Mouse (Mus musculus) hindbrain, embryonic 16.5 days (tissue): ENCODE measurements around the gene Nop58. TPM values are rescaled to one million over a fixed set of nuclear protein-coding genes. Genes with fewer than 3 reads are reported as not detected.

Source experiments
- ATAC-seq: fragments of 200-750 bp; cut with Nextera tagmentation; 2 replicates; pipeline ENCODE4 v1.8.0; 2017; ENCODE audit warnings: moderate TSS enrichment, moderate library complexity
- H3K27ac ChIP-seq: fragments of 300-500 bp; sonication (generic); 2 replicates; pipeline ENCODE4 v1.5.1; 2014; ENCODE audit warnings: low read depth, mild to moderate bottlenecking, control low read depth, low read length, moderate library complexity
- H3K27me3 ChIP-seq: fragments of 300-500 bp; sonication (generic); replicated peaks from 2 replicates; pipeline ENCODE4 v1.6.1; 2014; ENCODE audit warnings: low read length; ENCODE audit not compliant: control insufficient read depth, insufficient read depth
- H3K36me3 ChIP-seq: fragments of 300-500 bp; sonication (generic); 2 replicates; pipeline ENCODE4 v1.6.1; 2014; ENCODE audit warnings: mild to moderate bottlenecking, low read length, moderate library complexity, mixed read lengths; ENCODE audit not compliant: control insufficient read depth, insufficient read depth
- H3K4me1 ChIP-seq: fragments of 300-500 bp; sonication (generic); 2 replicates; pipeline ENCODE4 v1.6.1; 2014; ENCODE audit warnings: low read depth, low read length; ENCODE audit not compliant: control insufficient read depth, insufficient read depth
- H3K4me2 ChIP-seq: fragments of 300-500 bp; sonication (generic); 2 replicates; pipeline ENCODE4 v1.6.1; 2014; ENCODE audit warnings: mild to moderate bottlenecking, low read length, control low read depth, moderate library complexity
- H3K4me3 ChIP-seq: fragments of 300-500 bp; sonication (generic); 2 replicates; pipeline ENCODE4 v1.5.1; 2014; ENCODE audit warnings: mild to moderate bottlenecking, low read length, control low read depth, moderate library complexity
- H3K9ac ChIP-seq: fragments of 300-500 bp; sonication (generic); 2 replicates; pipeline ENCODE4 v1.6.1; 2014; ENCODE audit warnings: low read depth, mild to moderate bottlenecking, control low read depth, low read length, moderate library complexity
- H3K9me3 ChIP-seq: fragments of 300-500 bp; sonication (generic); 2 replicates; pipeline ENCODE4 v1.6.1; 2014; ENCODE audit warnings: mild to moderate bottlenecking, low read length, moderate library complexity; ENCODE audit not compliant: control insufficient read depth
- WGBS: fragments of 180-500 bp; shearing (Covaris S2); extraction: QIAGEN DNeasy Blood & Tissue Kit; methylation state at CpG from one replicate; pipeline ENCODE4 v1.1.7; 2014; 5-methylcytosine and 5-hydroxymethylcytosine counted together
- polyA plus RNA-seq: library from polyadenylated mRNA; unstranded; fragments of >200 nt; fragmentation: Nextera tagmentation; extraction: Ambion mirVana; gene quantifications from 2 replicates; pipeline ENCODE4 v1.2.1, GENCODE M21; 2015

Gene Nop58
- polyA plus RNA-seq, 1 experiment from 2014 or later: 134 TPM

- 82% methylated on average over 5 of the region's 5 CpGs for WGBS
- Histone ChIP-seq H3K9me3 (no peaks in the 10 kb centered on the region), H3K4me3 (no peak overlapping the region), H3K27me3 (no peaks in the 10 kb centered on the region), H3K4me1 (no peaks in the 10 kb centered on the region), H3K9ac (no peak overlapping the region), H3K4me2 (no peak overlapping the region), H3K27ac (no peak overlapping the region), H3K36me3 (peaks cover 41% of the 10 kb centered on the region)
- ATAC-seq: no peak
Measured at GRCm38 (mm10) chr1:59697751-59698150, 13.0 kb downstream of the Nop58 start.

GRCm38 (mm10) chr1:59698207-59698606 lies 13.4 kb downstream of the Nop58 start:
- no peak overlapping the region for H3K27ac ChIP-seq
- no peak overlapping the region for H3K4me2 ChIP-seq
- no peaks in the 10 kb centered on the region for H3K27me3 ChIP-seq
- WGBS: 98% methylated on average over 3 of the region's 3 CpGs
- H3K4me1 ChIP-seq: no peaks in the 10 kb centered on the region
- H3K4me3 ChIP-seq: no peak overlapping the region
- H3K36me3 ChIP-seq: peaks cover 41% of the 10 kb centered on the region
- H3K9ac ChIP-seq: no peak overlapping the region
- no peak for ATAC-seq
- H3K9me3 ChIP-seq: no peaks in the 10 kb centered on the region

GRCm38 (mm10) chr1:59701766-59702165 lies 17.0 kb downstream of the Nop58 start:
- H3K4me3 ChIP-seq: no peak overlapping the region
- H3K4me1 ChIP-seq: no peaks in the 10 kb centered on the region
- H3K36me3 ChIP-seq: peaks cover 42% of the 10 kb centered on the region
- ATAC-seq: no peak
- WGBS: 98% methylated on average over 1 of the region's 1 CpGs
- H3K9ac ChIP-seq: no peak overlapping the region
- no peak overlapping the region for H3K4me2 ChIP-seq
- no peaks in the 10 kb centered on the region for H3K9me3 ChIP-seq
- H3K27ac ChIP-seq: no peak overlapping the region
- H3K27me3 ChIP-seq: no peaks in the 10 kb centered on the region

- 52% methylated on average over 4 of the region's 4 CpGs for WGBS
- H3K4me3 ChIP-seq: no peak overlapping the region
- no peaks in the 10 kb centered on the region for H3K4me1 ChIP-seq
- ATAC-seq: no peak
- H3K36me3 ChIP-seq: peaks cover 7% of the 10 kb centered on the region
- H3K9ac ChIP-seq: no peak overlapping the region
- H3K9me3 ChIP-seq: no peaks in the 10 kb centered on the region
- no peaks in the 10 kb centered on the region for H3K27me3 ChIP-seq
- no peak overlapping the region for H3K27ac ChIP-seq
- H3K4me2 ChIP-seq: no peak overlapping the region
Measured at GRCm38 (mm10) chr1:59719900-59720299, 35.1 kb downstream of the Nop58 start.

- Histone ChIP-seq H3K36me3 (0 out of 2 replicates have a peak, but pooled peaks cover 2% of the 10 kb centered on the region), H3K9ac (no peak overlapping the region), H3K4me2 (no peak overlapping the region), H3K4me3 (no peak overlapping the region), H3K27ac (no peak overlapping the region), H3K9me3 (no peaks in the 10 kb centered on the region), H3K4me1 (no peaks in the 10 kb centered on the region), H3K27me3 (no peaks in the 10 kb centered on the region)
- ATAC-seq: no peak
- WGBS: 59% methylated on average over 4 of the region's 4 CpGs
Measured at GRCm38 (mm10) chr1:59725661-59726060, 40.9 kb downstream of the Nop58 start.

- Histone ChIP-seq H3K27me3 (no peaks in the 10 kb centered on the region), H3K4me3 (no peak overlapping the region), H3K27ac (no peak overlapping the region), H3K36me3 (no peaks in the 10 kb centered on the region), H3K9me3 (no peaks in the 10 kb centered on the region), H3K4me1 (no peaks in the 10 kb centered on the region), H3K9ac (no peak overlapping the region), H3K4me2 (no peak overlapping the region)
- ATAC-seq: no peak
- 73% methylated on average over 8 of the region's 8 CpGs for WGBS
Measured at GRCm38 (mm10) chr1:59730106-59730505, 45.3 kb downstream of the Nop58 start.

- Histone ChIP-seq H3K4me2 (no peak overlapping the region), H3K4me3 (no peak overlapping the region), H3K27ac (no peak overlapping the region), H3K9me3 (no peaks in the 10 kb centered on the region), H3K9ac (no peak overlapping the region), H3K36me3 (no peaks in the 10 kb centered on the region), H3K27me3 (no peaks in the 10 kb centered on the region), H3K4me1 (no peaks in the 10 kb centered on the region)
- 61% methylated on average over 4 of the region's 4 CpGs for WGBS
- ATAC-seq: no peak
Measured at GRCm38 (mm10) chr1:59730737-59731136, 46.0 kb downstream of the Nop58 start.

- Histone ChIP-seq H3K9ac (no peak overlapping the region), H3K4me2 (no peak overlapping the region), H3K27ac (no peak overlapping the region), H3K27me3 (no peaks in the 10 kb centered on the region), H3K4me1 (no peaks in the 10 kb centered on the region), H3K36me3 (no peaks in the 10 kb centered on the region), H3K4me3 (no peak overlapping the region), H3K9me3 (no peaks in the 10 kb centered on the region)
- 75% methylated on average over 6 of the region's 6 CpGs for WGBS
- ATAC-seq: no peak
Measured at GRCm38 (mm10) chr1:59734076-59734475, 49.3 kb downstream of the Nop58 start.

GRCm38 (mm10) chr1:59738768-59739414 lies 54.1 kb downstream of the Nop58 start:
- H3K9ac ChIP-seq: no peak overlapping the region
- H3K36me3 ChIP-seq: no peaks in the 10 kb centered on the region
- H3K27me3 ChIP-seq: no peaks in the 10 kb centered on the region
- no peak overlapping the region for H3K4me3 ChIP-seq
- no peak overlapping the region for H3K4me2 ChIP-seq
- H3K4me1 ChIP-seq: no peaks in the 10 kb centered on the region
- H3K9me3 ChIP-seq: no peaks in the 10 kb centered on the region
- no peak overlapping the region for H3K27ac ChIP-seq
- ATAC-seq: no peak
- WGBS: 80% methylated on average over 6 of the region's 6 CpGs
